Mouse (Mus musculus) lung, postnatal 0 days (tissue): ENCODE data around the gene Ctsw. TPM values are rescaled to one million over a fixed set of nuclear protein-coding genes. Genes with fewer than 3 reads are reported as not detected.

Experiments
- ATAC-seq: fragments of 200-750 bp; cut with Nextera tagmentation; 2 replicates; pipeline ENCODE4 v1.8.0; 2017; ENCODE audit warnings: moderate library complexity
- DNase-seq: peaks from one replicate; pipeline ENCODE4 v3.0.0-alpha.2; 2016; ENCODE audit warnings: low spot score
- H3K27ac ChIP-seq: fragments of 300-500 bp; sonication (generic); 2 replicates; pipeline ENCODE4 v1.5.1; 2014; ENCODE audit warnings: antibody characterized with exemption, mild to moderate bottlenecking, low read length, mixed read lengths
- H3K27me3 ChIP-seq: fragments of 300-500 bp; sonication (generic); replicated peaks from 2 replicates; pipeline ENCODE4 v1.6.1; 2014; ENCODE audit warnings: low read length, mixed read lengths; ENCODE audit not compliant: insufficient read depth
- H3K36me3 ChIP-seq: fragments of 300-500 bp; sonication (generic); 2 replicates; pipeline ENCODE4 v1.6.1; 2014; ENCODE audit warnings: low read length, mixed read lengths; ENCODE audit not compliant: insufficient read depth
- H3K4me1 ChIP-seq: fragments of 300-500 bp; sonication (generic); 2 replicates; pipeline ENCODE4 v1.6.1; 2014; ENCODE audit warnings: antibody characterized with exemption, low read depth, low read length, mixed read lengths; ENCODE audit not compliant: insufficient read depth
- H3K4me2 ChIP-seq: fragments of 300-500 bp; sonication (generic); replicated peaks from 2 replicates; pipeline ENCODE4 v1.6.1; 2014; ENCODE audit warnings: low read depth, mild to moderate bottlenecking, low read length, moderate library complexity, mixed read lengths
- H3K4me3 ChIP-seq: fragments of 300-500 bp; sonication (generic); 2 replicates; pipeline ENCODE4 v1.5.1; 2014; ENCODE audit warnings: low read depth, low read length
- H3K9ac ChIP-seq: fragments of 300-500 bp; sonication (generic); replicated peaks from 2 replicates; pipeline ENCODE4 v1.6.1; 2014; ENCODE audit warnings: low read depth, mild to moderate bottlenecking
- H3K9me3 ChIP-seq: fragments of 300-500 bp; sonication (generic); 2 replicates; pipeline ENCODE4 v1.6.1; 2016; ENCODE audit warnings: low read length, mixed read lengths
- CTCF ChIP-seq: IDR thresholded peaks from 2 replicates; pipeline ENCODE4 v1.5.1; 2016; ENCODE audit warnings: antibody characterized with exemption, mild to moderate bottlenecking
- EP300 ChIP-seq: IDR thresholded peaks from 2 replicates; pipeline ENCODE4 v1.6.1; 2016; ENCODE audit warnings: antibody characterized with exemption, mild to moderate bottlenecking, control low read depth
- WGBS: fragments of 180-500 bp; shearing (Covaris S2); extraction: QIAGEN DNeasy Blood & Tissue Kit; methylation state at CpG from one replicate; pipeline ENCODE4 v1.1.7; 2014; 5-methylcytosine and 5-hydroxymethylcytosine counted together
- polyA plus RNA-seq: library from polyadenylated mRNA; unstranded; fragments of >200 nt; fragmentation: Nextera tagmentation; extraction: Ambion mirVana; gene quantifications from 2 replicates; pipeline ENCODE4 v1.2.1, GENCODE M21; 2015

Gene Ctsw
- polyA plus RNA-seq, 1 experiment from 2014 or later, result 2.6 TPM

DNA sequence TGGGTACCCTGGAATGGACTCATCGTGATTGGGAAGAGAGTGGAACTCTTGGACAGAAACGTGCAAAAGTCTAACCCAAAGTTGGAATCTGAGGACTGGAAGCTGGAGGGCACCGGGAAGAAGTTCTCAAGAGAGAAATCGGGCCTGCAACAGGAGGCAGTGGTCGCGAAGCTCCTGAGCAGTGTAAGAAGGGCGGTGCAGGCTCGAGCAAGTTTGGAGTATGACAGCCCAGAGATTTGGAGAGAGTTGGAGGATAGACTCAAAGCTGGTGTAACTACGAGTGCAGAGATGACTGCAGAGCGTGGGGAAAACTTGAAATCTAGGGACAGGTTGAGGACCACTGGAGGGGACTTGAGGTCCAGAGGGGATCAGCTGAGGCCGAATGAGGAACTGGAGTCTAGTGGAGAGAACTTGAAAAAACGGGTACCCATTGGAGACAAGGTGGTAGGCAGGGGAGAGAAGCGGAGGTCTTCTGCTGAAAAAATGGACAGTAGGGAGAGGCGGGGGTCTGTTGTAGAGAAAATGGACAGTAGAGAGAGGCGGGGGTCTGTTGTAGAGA lies 42.8 kb upstream of the Ctsw start:
- no peaks in the 10 kb centered on the region for H3K9me3 ChIP-seq
- WGBS, result 43% methylated on average over 14 of the region's 15 CpGs
- no peaks in the 10 kb centered on the region for H3K36me3 ChIP-seq
- no peak for TF ChIP-seq EP300
- no peak for TF ChIP-seq CTCF
- H3K27me3 ChIP-seq, result no peaks in the 10 kb centered on the region
- 0 out of 2 replicates have a peak, but pooled peaks cover 10% of the 10 kb centered on the region for H3K4me1 ChIP-seq
- no peak for DNase-seq
- ATAC-seq, result 0 out of 2 replicates have a peak, but pooled peaks have one; percentile 0
- peak overlapping the region; percentile 48 for H3K4me3 ChIP-seq
- H3K27ac ChIP-seq, result peak overlapping the region; percentile 34; the same call in 1 of the 2 replicates
- peak overlapping the region; percentile 80 for H3K4me2 ChIP-seq
- peak overlapping the region; percentile 32; the same call in 1 of the 2 replicates for H3K9ac ChIP-seq

DNA sequence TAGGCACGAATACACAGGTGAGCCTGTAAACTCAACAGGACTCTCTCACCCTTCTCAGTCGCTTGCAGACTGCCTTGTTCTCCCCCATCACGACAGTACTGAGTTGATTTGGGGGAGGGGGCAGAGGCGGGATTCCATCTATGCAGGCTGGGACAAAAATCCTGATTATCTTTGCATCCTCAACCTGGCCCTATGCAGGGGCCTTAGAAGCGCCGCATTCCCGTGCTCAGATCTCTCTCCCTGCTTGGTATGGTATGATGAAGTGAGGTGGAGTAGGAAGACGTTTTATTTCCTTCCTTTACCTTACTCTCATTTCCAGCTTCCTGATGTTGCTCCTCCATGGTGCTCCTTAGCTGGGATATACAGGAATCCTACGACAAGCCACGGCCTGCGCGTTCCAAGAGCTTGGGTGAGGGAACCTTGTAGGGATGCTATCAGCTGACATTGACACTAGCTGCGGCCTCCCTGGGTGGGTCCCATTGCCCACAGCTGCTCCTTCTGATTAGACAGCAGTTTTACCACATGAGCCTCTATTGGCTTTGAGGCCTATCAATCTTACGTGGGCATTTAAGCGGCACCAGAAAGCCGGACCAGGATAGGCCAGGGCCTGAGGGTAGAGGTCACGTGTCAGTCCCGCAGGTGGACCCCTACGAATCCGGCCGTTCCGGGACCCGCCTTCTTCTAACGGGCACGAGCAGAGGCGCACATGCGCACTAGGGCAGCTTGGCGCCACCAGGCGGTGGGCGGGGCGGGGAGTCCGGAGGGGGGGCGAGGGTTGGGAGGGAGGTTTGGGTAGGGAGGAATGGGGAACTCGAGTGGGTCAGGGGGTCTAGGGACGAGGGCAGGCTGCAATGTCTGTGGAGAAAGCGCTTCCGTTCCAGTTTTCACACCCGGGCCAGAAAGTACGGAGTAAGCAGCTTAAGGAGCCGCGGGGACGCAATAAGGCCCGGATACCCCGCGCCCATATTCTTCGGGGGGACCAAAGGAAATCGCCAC lies 42.0 kb upstream of the Ctsw start, which contains the start of gene Snx32:
Gene Snx32, minus strand, starts transcription at position 508 of the 996 bp plus-strand sequence.
- H3K9ac ChIP-seq, result peak within 1 kb of the TSS; percentile 32; the same call in 1 of the 2 replicates
- H3K9me3 ChIP-seq, result no peaks in the 10 kb centered on the region
- WGBS, result 4% methylated on average over 46 of the region's 47 CpGs
- ATAC-seq (peak; percentile 100), DNase-seq (peak; percentile 99)
- H3K4me2 ChIP-seq, result peak within 1 kb of the TSS; percentile 80
- H3K4me3 ChIP-seq, result peak within 1 kb of the TSS; percentile 48
- TF ChIP-seq CTCF, result peak; percentile 52
- no peak for TF ChIP-seq EP300
- H3K4me1 ChIP-seq, result 0 out of 2 replicates have a peak, but pooled peaks cover 10% of the 10 kb centered on the region
- no peaks in the 10 kb centered on the region for H3K27me3 ChIP-seq
- H3K36me3 ChIP-seq, result no peaks in the 10 kb centered on the region
- H3K27ac ChIP-seq, result peak within 1 kb of the TSS; percentile 34; the same call in 1 of the 2 replicates

DNA sequence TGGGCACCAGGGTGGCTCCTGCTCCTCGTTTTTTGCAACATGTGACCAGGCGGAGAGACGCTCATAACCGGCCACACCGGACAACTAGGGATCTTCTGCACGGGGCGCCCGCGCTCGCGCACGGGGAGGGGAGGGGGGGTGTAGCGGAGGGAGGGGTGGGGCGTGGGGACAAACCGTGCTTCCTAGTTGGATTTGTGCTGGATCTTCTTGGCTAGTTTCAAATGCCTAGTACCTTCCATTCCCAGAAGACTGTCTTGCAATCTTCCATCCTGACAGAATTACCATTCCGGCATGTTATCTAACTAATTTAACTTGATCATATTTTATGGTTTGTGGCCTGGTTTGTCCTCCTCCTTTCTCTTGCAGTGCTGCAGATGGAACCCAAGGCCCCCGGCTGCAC lies 35.4 kb upstream of the Ctsw start, which contains the start of gene 1700020D05Rik:
Gene 1700020D05Rik, minus strand, starts transcription at position 101 of the 400 bp plus-strand sequence.
- Histone ChIP-seq H3K27me3 (no peaks in the 10 kb centered on the region), H3K4me2 (no peak within 1 kb of the TSS), H3K36me3 (no peaks in the 10 kb centered on the region), H3K27ac (no peak within 1 kb of the TSS), H3K4me1 (no peaks in the 10 kb centered on the region), H3K9ac (no peak within 1 kb of the TSS), H3K4me3 (no peak within 1 kb of the TSS), H3K9me3 (no peaks in the 10 kb centered on the region)
- DNase-seq (no peak), ATAC-seq (no peak)
- TF ChIP-seq EP300, result no peak
- no peak for TF ChIP-seq CTCF
- 63% methylated on average over 17 of the region's 17 CpGs for WGBS

DNA sequence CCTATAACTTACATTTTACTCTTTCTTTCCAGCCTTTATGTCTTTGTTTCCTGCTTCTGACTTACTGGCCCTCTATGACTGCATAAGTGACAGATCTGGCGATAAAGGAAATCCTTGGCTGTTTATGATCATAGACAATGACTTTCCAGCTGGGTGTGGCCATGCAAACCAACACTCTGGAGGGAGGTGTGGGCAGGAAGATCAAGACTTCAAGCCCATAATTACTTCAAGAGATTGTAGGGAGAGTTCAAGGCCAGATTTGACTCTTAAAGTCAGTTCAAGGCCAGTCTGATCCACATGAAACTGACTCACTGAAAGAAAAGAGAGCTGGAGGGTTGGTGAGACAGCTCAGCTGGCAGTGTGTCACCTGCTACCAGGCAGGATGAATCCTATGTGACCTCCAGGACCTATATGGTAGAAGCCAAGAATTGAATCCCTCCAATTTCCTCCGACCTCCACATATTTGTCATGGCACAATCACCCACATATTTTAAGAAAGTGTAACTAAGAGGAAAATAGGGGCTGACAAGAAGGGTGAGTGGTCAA lies 32.1 kb upstream of the Ctsw start:
- Histone ChIP-seq H3K9me3 (no peaks in the 10 kb centered on the region), H3K4me1 (no peaks in the 10 kb centered on the region), H3K9ac (no peak overlapping the region), H3K27me3 (no peaks in the 10 kb centered on the region), H3K4me3 (no peak overlapping the region), H3K27ac (no peak overlapping the region), H3K36me3 (peaks cover 13% of the 10 kb centered on the region), H3K4me2 (no peak overlapping the region)
- WGBS, result 66% methylated on average over 2 of the region's 2 CpGs
- ATAC-seq (no peak), DNase-seq (no peak)
- TF ChIP-seq EP300, result no peak
- TF ChIP-seq CTCF, result no peak

DNA sequence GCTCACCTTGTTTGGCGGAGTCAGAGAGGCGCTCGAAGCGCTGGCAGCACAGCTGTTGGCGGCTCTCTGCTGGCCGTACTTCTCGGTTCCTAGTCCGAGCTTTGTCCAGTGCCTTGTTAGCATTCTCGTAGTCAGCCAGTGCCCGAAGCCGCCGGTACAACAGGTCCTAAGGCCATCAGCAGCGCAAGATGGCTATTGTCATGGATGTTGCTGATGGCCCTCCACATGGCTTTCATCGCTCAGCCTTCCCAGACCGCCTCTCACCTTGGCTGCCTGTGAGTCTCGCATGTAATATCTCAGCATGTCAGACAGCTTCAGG lies 27.7 kb upstream of the Ctsw start:
- Histone ChIP-seq H3K27ac (no peak overlapping the region), H3K27me3 (no peaks in the 10 kb centered on the region), H3K9me3 (no peaks in the 10 kb centered on the region), H3K4me1 (peaks cover 3% of the 10 kb centered on the region; the same call in 1 of the 2 replicates), H3K9ac (no peak overlapping the region), H3K36me3 (peaks cover 27% of the 10 kb centered on the region), H3K4me2 (no peak overlapping the region), H3K4me3 (no peak overlapping the region)
- WGBS, result 79% methylated on average over 16 of the region's 16 CpGs
- DNase-seq (no peak), ATAC-seq (no peak)
- no peak for TF ChIP-seq CTCF
- no peak for TF ChIP-seq EP300
